Mouse (Mus musculus): ENCODE results near the gene Lrrfip2.

The Lrrfip2 gene

GRCm38 (mm10) chr9:111118252-111118890, 979 bp downstream of the Lrrfip2 start:
- DNase-seq (ENCODE audit: extremely low spot score, low spot score), result peak; percentile 83

DNA sequence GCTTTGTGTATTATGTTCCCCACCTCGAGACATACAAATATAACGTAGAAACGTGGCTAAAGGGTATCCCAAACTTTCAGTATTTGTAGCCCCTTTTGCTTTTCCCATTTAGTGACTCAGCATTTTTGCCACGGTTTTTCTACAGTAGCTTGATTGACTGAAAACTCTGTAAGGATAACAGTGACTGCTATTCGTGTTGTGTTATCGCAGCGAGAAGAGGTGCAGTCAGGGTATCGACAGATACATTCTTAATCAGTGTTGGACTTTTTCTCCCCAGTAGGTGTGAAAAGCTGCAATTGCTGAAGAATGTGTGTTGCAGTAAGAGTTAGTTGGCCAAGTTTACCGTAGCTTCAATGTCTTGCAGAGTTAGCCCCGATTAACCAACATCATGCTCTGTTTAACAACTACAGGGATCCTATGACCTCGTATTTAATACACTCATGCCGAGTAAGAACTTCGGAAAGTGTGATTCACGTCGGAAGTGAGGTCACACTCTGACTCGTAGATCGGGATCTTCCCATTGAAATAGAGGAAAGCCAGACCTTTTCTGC, 1.6 kb downstream of the Lrrfip2 start:
- DNase-seq (ENCODE audit: extremely low spot score, low spot score), result no peak

GRCm38 (mm10) chr9:111122446-111122845, 5.1 kb downstream of the Lrrfip2 start:
- no peak for DNase-seq (ENCODE audit: extremely low spot score, low spot score)

- DNase-seq (ENCODE audit: extremely low spot score, low spot score), result no peak
These were observed 5.9 kb downstream of the Lrrfip2 start for GRCm38 (mm10) chr9:111123336-111123735.

GRCm38 (mm10) chr9:111124440-111124839, 7.0 kb downstream of the Lrrfip2 start:
- DNase-seq (ENCODE audit: extremely low spot score, low spot score), result no peak

GRCm38 (mm10) chr9:111126735-111127134, 9.3 kb downstream of the Lrrfip2 start:
- no peak for DNase-seq (ENCODE audit: extremely low spot score, low spot score)

GRCm38 (mm10) chr9:111127749-111128148, 10.4 kb downstream of the Lrrfip2 start:
- no peak for DNase-seq (ENCODE audit: extremely low spot score, low spot score)

DNA sequence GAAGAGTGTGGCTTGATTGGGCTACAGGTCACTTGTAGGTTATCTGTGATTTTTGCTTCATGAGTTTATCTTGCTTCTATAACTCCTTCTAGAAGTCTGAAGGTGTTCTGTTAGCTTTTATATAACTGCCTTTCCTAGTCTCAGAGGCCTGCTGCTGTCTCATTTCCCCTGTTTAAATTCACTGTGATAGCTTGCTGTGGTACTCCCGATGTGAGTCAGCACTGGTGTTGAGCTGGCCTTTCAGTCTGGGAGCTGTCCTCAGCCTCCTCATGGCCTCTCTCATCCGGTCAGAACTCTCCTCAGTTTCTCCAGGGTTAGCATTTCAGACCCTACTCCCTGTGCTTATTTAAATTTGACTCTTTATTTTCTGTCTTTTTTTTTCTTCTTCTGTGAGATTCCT, 12.7 kb downstream of the Lrrfip2 start:
- DNase-seq (ENCODE audit: extremely low spot score, low spot score), result no peak

DNA sequence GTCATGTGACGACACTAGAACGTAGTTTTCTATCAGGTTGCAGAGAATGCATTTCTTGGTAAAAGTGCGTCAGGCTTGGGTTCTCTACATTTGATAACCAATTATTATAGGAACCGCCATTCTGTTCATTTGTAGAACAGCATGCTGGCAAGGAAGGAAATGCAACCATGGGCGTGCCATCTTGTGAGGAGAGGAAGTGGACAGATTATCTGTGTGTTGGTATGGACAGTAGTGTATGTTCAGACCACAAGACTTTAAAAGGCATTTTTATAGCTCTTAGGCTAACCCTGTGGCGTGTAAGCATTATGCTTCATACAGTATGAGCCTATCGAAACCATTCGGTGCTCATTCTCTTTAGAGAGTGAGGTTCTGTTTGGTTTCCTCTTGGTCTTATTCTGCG, 20.8 kb downstream of the Lrrfip2 start:
- DNase-seq (ENCODE audit: extremely low spot score, low spot score), result no peak

- DNase-seq (ENCODE audit: extremely low spot score, low spot score), result no peak
These were observed 25.3 kb downstream of the Lrrfip2 start for GRCm38 (mm10) chr9:111142721-111143120.

DNA sequence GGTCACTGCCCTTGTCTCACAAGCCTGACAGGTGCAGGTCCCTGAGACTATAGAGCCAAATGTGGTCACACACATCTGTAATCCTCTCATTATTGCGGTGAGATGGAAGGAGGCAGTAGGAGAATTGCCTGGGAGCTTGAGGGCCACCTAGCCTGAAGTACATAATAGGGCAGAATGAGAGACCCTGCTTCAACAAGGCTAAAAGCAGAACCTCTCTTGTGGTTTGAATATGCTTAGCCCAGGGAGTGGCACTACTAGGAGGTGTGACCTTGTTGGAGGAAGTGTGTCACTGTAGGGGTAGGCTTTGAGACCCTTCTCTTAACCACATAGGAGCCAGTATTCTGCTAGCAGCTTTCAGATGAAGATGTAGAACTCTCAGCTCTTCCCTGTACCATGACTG, 26.0 kb downstream of the Lrrfip2 start:
- no peak for DNase-seq (ENCODE audit: extremely low spot score, low spot score)

DNA sequence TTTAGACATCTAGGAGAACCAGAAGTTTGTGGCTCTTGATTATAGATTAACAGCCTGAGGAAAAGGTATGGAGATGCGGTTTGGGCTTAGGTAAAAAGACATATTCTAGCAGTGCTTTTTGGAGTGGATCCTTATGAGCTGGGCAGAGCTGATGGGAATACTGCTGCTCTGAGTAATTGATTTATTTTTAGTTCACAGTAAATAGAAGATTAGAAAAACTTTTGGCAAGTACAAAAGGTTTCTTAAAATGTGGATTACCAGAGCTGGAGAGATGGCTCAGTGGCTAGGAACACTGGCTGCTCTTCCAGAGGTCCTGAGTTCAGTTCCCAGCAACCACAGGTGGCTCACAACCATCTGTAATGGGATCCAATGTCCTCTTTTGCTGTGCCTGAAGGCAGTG, 27.3 kb downstream of the Lrrfip2 start:
- no peak for DNase-seq (ENCODE audit: extremely low spot score, low spot score)

DNA sequence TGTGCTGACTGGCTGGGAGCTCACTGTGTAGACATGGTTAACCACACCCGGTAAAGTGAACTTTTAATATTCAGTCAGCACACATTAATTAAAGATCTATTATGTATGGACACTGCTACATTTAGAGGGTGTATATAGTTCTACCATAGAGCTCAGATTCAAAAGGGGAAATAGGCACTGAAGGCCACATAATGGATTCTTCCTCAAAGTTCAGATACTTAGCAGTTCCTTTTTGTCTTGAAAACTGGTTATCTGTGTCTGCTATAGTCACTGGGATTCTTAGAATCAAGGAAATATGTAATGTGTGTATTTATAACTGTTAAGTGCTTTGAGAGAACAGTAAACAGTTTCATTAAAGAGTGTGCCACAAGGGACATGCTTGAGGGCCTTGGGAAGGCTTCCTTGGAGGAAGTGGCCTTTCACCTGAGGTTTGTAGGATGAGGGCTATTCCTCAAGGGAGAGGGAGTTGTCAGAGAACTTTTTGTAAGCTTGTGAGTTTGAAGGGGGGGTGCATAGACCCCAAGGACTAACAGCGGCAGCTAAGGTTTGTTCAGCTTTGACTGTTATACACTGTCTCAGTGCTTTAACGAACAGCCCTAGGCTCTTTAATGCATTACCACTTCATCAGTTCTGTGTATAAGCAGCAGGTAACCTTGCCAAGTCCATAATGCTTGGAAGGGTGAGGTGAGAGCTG, 28.3 kb downstream of the Lrrfip2 start:
- no peak for DNase-seq (ENCODE audit: extremely low spot score, low spot score)

- DNase-seq (ENCODE audit: extremely low spot score, low spot score), result no peak
These were observed 28.9 kb downstream of the Lrrfip2 start for GRCm38 (mm10) chr9:111146216-111146798.

- DNase-seq (ENCODE audit: extremely low spot score, low spot score), result no peak
These were observed 30.6 kb downstream of the Lrrfip2 start for GRCm38 (mm10) chr9:111148006-111148405.

- no peak for DNase-seq (ENCODE audit: extremely low spot score, low spot score)
These were observed 31.0 kb downstream of the Lrrfip2 start for GRCm38 (mm10) chr9:111148414-111148813.

- DNase-seq (ENCODE audit: extremely low spot score, low spot score), result no peak
These were observed 32.0 kb downstream of the Lrrfip2 start for GRCm38 (mm10) chr9:111149188-111149945.

DNA sequence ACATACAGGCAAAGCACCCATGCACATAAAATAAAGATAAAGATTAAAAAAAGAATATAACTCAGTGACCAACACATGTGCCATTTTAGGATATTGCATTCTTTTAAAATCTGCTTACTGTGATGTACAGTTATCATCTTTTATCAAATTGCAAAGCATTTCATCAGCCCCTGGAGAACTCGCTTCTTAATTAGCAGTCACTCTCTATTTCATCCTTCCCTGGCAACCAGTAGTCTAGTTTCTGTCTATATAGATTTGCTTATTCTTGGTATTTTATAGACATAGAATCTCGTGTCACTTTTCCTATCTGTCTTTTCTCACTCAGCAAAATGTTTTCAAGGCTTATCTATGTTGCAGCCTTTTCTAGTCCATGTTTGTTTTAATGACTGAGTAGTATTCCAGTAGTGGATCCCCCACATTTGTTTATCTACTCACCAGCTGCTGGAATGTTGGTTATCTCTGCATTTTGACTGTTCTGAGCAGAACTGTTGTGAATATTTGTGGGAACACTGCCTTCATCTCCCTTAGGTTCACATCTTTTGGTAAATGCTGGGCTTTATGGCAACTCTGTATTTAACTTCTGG, 35.0 kb downstream of the Lrrfip2 start:
- DNase-seq (ENCODE audit: extremely low spot score, low spot score), result no peak

DNA sequence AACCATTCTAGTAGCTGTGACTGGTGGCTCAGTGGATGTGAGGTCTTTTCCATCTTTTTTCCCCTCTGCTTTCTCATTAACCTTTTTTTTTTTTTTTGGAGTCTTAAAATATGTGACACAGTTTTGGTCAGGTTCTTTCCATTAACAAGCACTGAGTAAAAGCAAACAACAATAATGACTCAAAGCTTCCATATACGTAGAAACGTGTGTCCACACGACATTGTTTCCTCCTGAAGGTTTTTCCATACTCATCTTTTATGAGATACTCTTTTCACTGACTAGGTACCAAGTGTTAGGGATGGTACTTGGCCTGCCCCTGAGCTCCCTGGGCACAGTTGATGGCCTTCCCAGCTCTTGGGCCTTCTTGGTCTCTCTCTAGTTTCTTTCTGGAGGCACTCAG, 35.6 kb downstream of the Lrrfip2 start:
- DNase-seq (ENCODE audit: extremely low spot score, low spot score), result no peak

DNA sequence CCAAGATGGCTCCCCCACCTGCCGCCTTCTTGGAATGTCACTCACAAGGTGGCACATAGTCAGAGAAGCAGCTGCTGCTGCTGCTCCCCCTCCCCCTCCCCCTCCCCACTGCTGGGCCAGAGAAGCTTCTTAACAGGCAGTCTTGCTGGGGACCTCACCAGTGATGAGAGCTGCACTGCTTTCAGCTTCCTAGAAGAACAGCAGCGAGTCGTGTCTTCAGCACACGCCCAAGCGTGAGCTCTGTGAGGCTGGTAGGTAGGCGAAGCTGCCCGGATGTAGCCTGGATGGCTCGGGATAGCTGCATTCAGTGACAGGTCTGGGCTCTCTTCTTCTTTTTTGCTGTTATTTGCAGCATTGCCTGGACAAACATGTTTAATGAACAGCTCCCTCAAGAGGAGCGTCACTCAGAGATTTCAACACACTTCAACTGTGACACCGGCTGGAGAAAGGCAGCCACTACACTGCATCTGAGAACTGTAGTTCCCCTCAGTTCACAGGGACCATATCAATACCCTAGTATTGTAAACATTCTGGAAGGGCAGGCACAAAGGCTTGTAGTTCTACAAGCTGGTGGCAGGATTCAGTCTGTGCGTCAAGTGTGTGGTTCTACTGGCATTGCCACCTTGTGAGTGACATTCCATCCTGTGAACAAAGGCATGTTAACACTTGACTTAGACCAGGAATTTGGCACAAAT, 38.5 kb downstream of the Lrrfip2 start:
- no peak for DNase-seq (ENCODE audit: extremely low spot score, low spot score)

- DNase-seq (ENCODE audit: extremely low spot score, low spot score), result no peak
These were observed 42.2 kb downstream of the Lrrfip2 start for GRCm38 (mm10) chr9:111159562-111159961.

Data from neural tube, embryonic 10.5 days (tissue).